Mouse (Mus musculus) kidney, adult 2 months (tissue): ENCODE data around the gene Prickle2.

Experiments used
- CTCF ChIP-seq: fragments of 200-500 bp; conservative IDR thresholded peaks from 2 replicates; pipeline ENCODE4 v1.5.1; 2011; ENCODE audit warnings: low read depth, mild to moderate bottlenecking, control low read depth, low read length, moderate library complexity, mixed read lengths; ENCODE audit not compliant: insufficient read depth, insufficient read length
- POLR2A ChIP-seq: fragments of 200-500 bp; IDR thresholded peaks from one replicate; pipeline ENCODE4 v1.6.1; 2011; ENCODE audit warnings: low read depth, low read length, control low read depth

- TF ChIP-seq CTCF (no peak), POLR2A (no peak)
Measured at GRCm38 (mm10) chr6:92397876-92398275, 308.1 kb downstream of the Prickle2 start.
